Mouse (Mus musculus) CH12.LX (cell line): ENCODE data around the gene Ebi3.

Experiments used
- EP300 ChIP-seq: IDR thresholded peaks from 2 replicates; pipeline ENCODE4 v1.6.1; 2011; ENCODE audit warnings: low read length, improper control_type of control experiment
- GABPA ChIP-seq: IDR thresholded peaks from 2 replicates; pipeline ENCODE4 v1.6.1; 2012; ENCODE audit warnings: low read depth, low read length, improper control_type of control experiment, inconsistent platforms; ENCODE audit not compliant: insufficient replicate concordance
- POLR2A ChIP-seq: IDR thresholded peaks from 2 replicates; pipeline ENCODE4 v1.6.1; 2011; ENCODE audit warnings: low read depth, mild to moderate bottlenecking, improper control_type of control experiment, low read length
- USF1 ChIP-seq: IDR thresholded peaks from 2 replicates; pipeline ENCODE4 v1.6.1; 2014; ENCODE audit warnings: low read depth, mild to moderate bottlenecking, inconsistent platforms, low read length, improper control_type of control experiment
- ZKSCAN1 ChIP-seq: IDR thresholded peaks from 2 replicates; pipeline ENCODE4 v1.6.1; 2012; ENCODE audit warnings: low read depth, inconsistent platforms, low read length, improper control_type of control experiment, borderline replicate concordance

- no peak for TF ChIP-seq USF1
- no peak for TF ChIP-seq POLR2A
- no peak for TF ChIP-seq EP300
- TF ChIP-seq ZKSCAN1 = no peak
- TF ChIP-seq GABPA = no peak
Measured at GRCm38 (mm10) chr17:55956591-55956990, 4.2 kb downstream of the Ebi3 start.
